Mouse (Mus musculus): Measurements from ENCODE around the gene Gm9195. TPM values are rescaled to one million over a fixed set of nuclear protein-coding genes. Genes with fewer than 3 reads are reported as not detected.

The Gm9195 gene
- total RNA-seq, 2 experiments from 2014 or later: not detected

DNA sequence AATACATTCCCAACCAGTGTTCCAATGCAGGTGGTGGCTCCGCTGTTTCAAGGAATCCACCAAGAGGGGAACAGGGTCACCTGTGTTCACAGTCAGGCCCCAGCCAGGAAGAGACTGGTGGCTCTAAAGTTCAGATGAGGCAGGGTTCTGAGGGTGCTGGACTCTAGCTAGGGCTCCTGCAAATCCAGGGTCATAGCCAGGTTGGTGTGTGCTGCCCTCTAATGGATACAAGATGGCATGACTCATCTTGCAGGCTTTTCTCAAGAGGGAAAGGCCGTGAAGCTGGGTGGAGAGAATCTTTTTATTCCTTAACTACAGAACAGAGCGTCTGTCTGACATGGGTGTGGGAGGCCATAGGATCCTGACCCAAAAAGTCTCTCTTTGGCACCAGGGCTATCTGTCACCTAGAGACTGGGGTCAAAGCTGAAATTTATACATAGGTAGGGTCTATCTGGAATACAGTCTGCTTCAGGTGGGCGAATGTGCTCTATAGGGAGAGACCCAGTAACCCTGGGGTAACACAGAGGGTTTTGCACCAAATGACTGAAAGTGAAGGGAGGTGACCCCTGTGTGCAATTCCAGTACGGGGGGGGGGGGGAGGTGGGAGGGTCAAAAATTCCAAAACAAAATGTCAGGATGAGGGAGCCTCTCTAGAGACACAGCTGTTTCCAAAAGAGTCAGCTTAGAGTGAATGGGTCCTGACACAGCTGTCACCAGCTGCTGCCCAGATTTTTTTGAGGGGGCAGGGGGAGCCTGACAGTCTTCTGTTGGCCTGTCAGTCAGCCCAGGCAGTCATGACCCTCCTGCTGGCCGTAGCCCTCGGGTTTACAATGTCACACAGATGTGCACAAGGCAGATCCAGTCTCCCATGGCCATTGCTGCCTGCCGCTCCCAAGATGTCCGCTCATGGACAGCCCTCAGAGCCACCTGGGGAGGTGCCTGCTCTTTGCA, 44.2 kb downstream of the Gm9195 start:
- peak; percentile 43 to 49 for DNase-seq
- intact Hi-C loops (cut with DNase I): loop anchor here (1.0 kb wide), 1 partner anchor 70 kb away; no protein-coding TSS in a partner anchor

DNA sequence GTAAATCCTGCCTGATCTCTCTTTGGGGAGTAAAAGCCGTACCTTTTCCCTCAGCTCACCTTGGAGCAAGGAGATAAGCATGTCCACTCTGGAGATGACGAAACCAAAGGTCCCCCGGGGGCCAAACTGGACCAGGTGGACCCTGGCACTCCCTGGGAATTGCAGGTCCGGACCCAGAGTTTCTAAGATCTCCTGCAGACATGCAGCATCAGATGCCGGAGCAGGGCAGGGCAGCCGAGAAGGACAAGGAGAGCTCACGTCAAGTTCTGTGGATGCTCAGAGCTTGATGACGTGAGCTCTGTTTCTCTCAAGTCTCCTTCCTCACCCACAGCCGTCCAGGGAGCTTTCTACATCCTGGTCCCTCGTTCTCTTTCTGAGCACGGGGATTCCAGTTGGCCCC, 48.7 kb downstream of the Gm9195 start:
- no peak for DNase-seq
- intact Hi-C loops (cut with DNase I): no loop called here

DNA sequence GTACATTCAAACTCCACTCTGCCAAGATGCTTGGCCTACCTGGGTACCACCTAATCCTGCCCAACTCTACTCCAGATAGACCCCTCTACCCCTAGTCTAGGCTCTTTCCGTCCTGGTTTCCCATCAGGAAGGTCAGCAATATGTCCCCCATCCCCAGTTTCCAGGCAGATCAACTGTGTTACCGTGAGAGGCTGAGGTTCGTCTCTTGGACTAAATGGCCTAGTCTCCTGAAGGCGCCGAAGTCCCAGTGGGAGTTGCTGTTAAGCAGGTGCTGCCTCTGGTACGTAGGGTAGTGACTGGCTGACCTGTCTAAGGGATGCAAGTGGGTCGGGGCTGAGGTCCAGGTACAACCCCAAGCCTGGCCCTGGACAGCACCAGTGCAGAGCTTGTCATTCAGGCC, 50.7 kb downstream of the Gm9195 start:
- DNase-seq: no peak
- intact Hi-C loops (cut with DNase I): no loop called here

DNA sequence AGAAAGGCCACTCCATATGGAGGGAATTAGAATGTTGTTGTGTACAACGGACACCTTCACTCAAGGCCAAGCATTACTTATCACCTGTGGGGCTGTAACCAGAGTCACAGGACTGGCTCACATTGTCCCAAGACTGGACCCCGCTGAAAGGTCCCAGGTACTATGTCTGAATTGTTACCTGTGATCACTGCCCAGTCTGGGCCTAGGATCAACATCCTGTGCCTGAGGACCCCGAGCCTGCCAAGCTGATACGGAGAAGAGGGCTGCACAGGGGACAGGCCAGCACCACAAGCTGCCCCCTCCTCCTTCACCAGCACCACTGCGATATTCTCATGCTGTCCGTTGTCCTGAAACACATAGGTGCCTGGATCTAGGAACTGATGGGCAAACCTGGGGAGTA, 51.2 kb downstream of the Gm9195 start:
- intact Hi-C loops (cut with DNase I): no loop called here
- DNase-seq: no peak

DNA sequence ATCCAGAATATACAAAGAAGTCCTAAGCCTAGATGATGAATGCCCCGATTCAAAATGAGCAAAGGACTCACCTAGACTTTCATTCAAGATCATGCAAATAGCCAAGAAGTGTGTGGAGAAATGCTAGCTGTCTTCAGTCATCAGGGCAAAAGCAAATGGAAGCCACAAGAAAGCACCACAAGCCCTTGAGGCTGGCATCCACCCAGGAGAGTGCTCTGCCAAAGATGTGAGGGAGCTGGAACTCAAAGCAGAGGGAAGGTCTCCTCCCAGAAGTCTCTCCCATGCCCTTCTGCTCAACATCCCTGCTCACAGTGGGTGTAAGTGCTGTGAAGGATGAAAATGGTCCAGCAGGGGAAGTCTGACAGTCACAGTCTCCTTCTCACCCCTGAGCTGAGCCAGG, 52.7 kb downstream of the Gm9195 start:
- no peak for DNase-seq
- intact Hi-C loops (cut with DNase I): no loop called here

DNA sequence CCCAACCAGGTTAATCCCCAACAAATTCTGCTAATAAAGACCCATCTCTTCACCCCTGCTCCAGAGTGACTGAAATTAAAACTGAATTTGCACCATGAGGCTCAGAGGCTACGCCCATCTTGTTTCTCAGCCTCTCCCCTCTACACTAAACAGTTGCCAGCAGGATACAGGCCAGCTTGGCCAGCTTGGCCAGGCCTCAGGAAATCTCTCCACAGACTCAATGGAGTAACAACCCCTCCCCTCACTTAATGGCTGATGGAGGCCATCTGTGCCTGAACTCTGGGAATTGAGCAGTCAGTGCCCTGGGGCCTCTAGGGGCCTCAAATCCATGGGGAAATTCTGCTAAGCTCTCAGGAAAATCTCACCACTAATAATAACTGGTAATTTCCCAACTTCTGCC, 101.9 kb downstream of the Gm9195 start:
- DNase-seq: peak; percentile 82

DNA sequence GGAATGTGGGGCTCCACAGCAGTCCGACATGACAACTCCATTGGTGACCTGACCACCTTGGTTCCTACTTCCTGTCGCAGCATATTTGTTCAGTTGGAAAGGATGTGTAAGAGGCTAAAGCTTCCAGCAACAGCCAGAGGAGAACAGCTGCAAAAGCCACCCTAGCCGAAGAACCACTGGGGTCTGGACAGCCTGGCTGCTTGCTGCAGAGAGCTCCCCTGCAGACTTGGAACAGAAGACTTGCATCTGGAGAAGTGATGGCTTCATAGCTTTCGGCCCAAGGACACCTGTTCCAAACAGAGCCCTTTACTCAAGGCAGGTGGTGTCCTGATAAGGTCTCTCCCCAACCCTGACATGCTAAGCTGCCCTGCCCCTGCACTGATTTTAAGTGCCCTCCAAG, 102.3 kb downstream of the Gm9195 start:
- DNase-seq: peak in 1 of 2 experiments; percentile 34
- intact Hi-C loops (cut with DNase I): no loop called here

More for the DNA sequence above, 101.9 kb downstream of the Gm9195 start:
- intact Hi-C loops (cut with DNase I): no loop called here

DNA sequence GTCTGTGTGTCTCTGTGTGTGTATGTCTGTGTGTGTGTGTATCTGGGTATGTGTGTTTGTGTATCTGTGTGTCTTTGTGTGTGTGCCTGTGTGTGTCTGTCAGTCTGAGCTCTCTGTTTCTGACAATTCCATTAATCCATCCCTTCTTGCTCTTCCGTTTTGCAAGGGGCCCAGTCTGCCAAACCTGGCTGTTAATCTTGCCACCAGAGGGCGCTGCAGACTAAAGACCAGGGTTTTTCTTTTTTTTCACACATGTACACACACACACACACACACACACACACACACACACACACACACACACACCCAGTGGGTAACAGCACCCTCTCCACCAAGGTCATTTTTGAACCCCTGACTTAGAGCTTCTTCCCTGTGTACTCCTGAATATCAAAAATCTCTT, 114.4 kb downstream of the Gm9195 start:
- intact Hi-C loops (cut with DNase I): loop anchor here (1.0 to 10.0 kb wide), 4 partner anchors 70 to 720 kb away; no protein-coding TSS in a partner anchor

More for the DNA sequence above, 114.4 kb downstream of the Gm9195 start:
- peak; percentile 23 to 57 for DNase-seq

Other genes starting within 250 kb of the Gm9195 start
- gene Fndc3a, start 218.2 kb upstream of the Gm9195 start, total RNA-seq (2021): 10 to 100 TPM; 13.8 to 19.8 TPM